Mouse (Mus musculus) myocyte (in vitro differentiated cells): ENCODE data around the gene 9930021J03Rik.

ENCODE experiments used
- E2F4 ChIP-seq: IDR thresholded peaks from one replicate; pipeline ENCODE4 v1.6.1; 2011; ENCODE audit warnings: mild to moderate bottlenecking, control low read depth, moderate library complexity; ENCODE audit not compliant: insufficient read depth
- POLR2A ChIP-seq: IDR thresholded peaks from one replicate; pipeline ENCODE4 v1.6.1; 2011; ENCODE audit warnings: low read depth, mild to moderate bottlenecking, control low read depth, moderate library complexity; ENCODE audit not compliant: insufficient read length

DNA sequence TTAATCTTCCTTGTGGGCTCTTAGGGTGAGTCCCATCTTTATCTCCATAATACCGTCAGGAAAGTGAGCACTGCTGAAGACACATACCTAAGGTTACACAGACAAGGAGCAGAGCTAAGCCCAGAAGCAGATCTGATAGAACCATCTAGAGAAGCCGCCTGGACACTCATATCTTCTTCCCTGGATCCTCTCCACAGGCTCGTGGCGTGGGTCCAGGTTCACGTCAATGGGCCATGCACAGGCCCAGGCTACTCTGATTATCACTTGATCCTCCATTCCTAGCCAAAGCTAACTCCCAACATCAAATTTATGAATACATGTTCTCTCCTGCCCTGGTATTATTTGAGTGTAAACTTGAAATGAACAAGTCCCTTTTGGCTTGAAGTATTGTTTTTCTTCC lies 47.9 kb upstream of the 9930021J03Rik start:
- TF ChIP-seq E2F4 (no peak), POLR2A (no peak)
